Mouse (Mus musculus) brown adipose tissue, adult 24 weeks (tissue): ENCODE measurements around the gene Tex52. TPM values are rescaled to one million over a fixed set of nuclear protein-coding genes. Genes with fewer than 3 reads are reported as not detected.
"Not testable (repeated sequence)": the region's sequence is repeated elsewhere in the genome, so short reads cannot be mapped to it uniquely, and the experiment has no call there.

Experiments
- H3K27ac ChIP-seq: fragments of 200-500 bp; replicated peaks from 2 replicates; pipeline ENCODE4 v1.5.1; 2012; ENCODE audit warnings: low read depth, mild to moderate bottlenecking, low read length
- H3K4me1 ChIP-seq: fragments of 200-500 bp; 2 replicates; pipeline ENCODE4 v1.6.1; 2012; ENCODE audit warnings: low read length, mixed read lengths; ENCODE audit not compliant: control insufficient read depth, insufficient read depth, insufficient read length
- H3K4me3 ChIP-seq: fragments of 200-500 bp; 2 replicates; pipeline ENCODE4 v1.5.1; 2012; ENCODE audit warnings: low read depth, mild to moderate bottlenecking, low read length, moderate library complexity; ENCODE audit not compliant: insufficient read depth
- polyA plus RNA-seq: library from polyadenylated mRNA; stranded (reverse); fragments of >200 nt; gene quantifications from 2 replicates; pipeline ENCODE4 v1.2.4, GENCODE M21; 2012; ENCODE audit not compliant: missing spikeins, insufficient read depth, insufficient read length

Gene Tex52
- polyA plus RNA-seq, 1 experiment: not detected

DNA sequence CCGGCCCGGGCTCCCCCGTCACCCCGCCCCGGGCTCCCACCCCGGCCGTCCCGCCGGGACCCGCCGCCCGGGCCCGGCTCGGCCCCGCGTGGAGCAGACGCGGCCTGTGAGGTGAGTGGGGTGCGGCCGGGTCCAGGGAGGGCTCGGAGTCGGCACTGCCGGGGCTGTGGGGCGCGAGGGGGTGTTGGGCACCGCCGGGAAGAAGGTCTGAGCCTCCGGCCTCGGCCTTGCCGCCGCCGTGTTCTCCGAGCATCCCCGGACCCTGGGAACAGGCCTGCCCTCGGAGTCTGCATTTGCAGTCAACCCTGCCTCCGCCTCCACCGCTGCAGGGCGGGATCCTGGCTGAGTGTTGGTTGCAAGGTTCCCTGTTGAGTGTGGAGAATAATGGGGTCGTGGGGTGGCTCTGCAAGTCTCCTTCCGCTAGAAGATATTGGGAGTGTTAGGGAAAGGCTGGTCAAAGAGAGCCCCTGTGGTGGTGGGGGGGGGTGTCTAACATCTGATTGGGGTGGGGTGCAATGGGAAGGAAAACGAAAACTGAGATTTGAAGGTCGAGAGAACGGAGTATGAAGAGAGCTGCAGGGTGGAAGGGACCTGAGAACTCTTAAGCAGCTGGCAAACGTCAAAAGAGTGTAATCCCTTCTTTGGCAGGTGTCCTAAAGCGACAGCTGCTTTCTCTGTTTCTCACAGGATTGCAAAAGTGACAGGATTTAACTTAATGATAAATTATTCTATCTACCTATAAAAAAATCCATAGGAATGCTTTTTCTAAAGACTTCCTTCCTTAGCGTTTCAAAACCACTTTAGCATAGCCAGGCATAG lies 12.0 kb upstream of the Tex52 start:
- Histone ChIP-seq H3K27ac (no peak overlapping the region), H3K4me3 (peak overlapping the region; percentile 49), H3K4me1 (no peaks in the 10 kb centered on the region)

DNA sequence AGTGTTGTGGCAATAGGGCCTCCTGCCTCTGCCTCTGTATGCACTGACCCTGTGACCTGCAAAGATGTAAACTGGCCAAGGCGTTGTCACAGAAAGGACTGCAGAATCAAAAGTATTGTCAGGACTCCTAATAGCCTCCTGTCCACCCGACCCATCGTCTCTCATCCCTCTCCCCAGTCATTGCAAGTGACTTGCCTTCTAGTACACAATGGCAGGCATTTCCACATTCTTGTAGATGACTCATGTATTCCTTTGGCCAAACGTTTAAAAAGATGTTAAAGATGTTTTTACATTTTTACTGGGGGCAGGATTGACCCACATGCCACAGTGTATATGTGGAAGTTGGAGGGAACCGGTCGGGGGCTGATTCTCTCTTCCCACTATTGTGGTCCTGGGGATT lies 10.5 kb upstream of the Tex52 start:
- Histone ChIP-seq H3K27ac (no peak overlapping the region), H3K4me1 (no peaks in the 10 kb centered on the region), H3K4me3 (no peak overlapping the region)

DNA sequence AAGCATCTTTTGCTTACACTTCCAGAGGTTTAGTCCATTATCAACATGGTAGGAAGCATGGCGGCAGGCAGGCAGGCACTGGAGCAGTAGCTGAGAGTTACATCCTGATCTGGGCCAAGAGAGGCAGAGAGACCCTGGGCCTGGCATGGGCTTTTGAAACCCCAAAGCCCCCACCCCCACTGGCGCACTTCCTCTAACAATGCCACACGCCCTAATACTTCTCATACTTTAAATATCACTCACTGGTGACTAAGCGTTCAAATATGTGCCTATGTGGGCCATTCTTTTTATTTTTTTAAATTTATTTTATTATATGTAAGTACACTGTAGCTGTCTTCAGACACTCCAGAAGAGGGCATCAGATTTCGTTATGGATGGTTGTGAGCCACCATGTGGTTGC lies 8.8 kb upstream of the Tex52 start:
- Histone ChIP-seq H3K27ac (no peak overlapping the region), H3K4me1 (no peaks in the 10 kb centered on the region)

DNA sequence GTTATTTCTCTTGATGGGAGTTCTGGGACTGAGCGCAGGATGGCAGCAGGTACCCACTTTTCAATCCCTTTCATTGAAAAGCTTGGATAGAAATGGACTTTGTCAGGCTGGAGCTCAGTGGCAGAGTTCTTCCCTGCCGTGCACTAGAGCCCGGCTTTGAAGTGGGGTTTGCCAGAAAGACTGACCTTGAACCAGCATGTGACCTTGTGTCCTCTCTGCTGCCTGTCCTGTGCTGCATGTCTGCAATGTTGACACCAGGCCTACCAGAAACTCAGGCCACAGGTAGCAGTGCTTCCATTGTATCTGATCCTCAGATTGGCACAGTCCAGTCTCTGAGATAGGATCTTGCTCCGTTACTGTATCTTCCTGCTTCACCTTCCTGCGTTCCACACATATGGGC lies 5.2 kb upstream of the Tex52 start:
- no peak overlapping the region for H3K4me3 ChIP-seq
- no peaks in the 10 kb centered on the region for H3K4me1 ChIP-seq
- no peak overlapping the region for H3K27ac ChIP-seq

More for the DNA sequence above, 8.8 kb upstream of the Tex52 start:
- H3K4me3 ChIP-seq: no peak overlapping the region

DNA sequence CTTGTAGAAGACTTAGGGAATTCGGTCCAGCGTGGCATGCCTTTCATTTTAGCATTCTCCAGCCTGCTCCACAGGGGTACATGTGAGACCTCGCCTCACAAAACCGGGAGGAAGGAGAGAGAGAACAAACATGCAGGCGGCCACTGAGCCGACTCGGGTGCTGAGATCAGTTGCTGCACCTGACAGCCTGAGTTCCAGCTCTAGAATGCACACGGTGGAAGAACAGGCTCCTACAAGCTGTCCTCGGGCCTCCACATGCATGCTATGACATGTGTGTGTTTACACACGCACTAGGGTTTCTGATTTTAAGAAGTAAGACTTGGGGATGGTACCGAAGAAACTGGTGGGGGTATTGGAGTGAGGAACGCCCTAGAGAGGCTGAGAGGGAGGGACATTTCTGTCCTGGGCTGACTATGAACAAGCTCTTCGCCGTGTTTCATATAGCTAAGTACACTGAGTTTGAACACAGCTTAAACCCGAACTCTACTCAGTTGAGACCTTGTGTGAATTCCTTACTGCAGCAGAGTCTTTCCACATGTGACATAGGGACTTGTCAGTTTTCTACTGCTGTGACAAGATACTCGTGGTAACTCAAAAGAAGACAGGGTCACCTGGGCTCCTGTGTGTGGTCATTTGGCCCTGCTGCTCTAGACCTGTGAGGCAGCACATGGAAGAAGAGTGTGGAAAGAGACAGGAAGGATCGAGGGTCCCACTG lies 1.3 kb downstream of the Tex52 start:
- no peak overlapping the region for H3K27ac ChIP-seq
- no peak overlapping the region for H3K4me3 ChIP-seq

DNA sequence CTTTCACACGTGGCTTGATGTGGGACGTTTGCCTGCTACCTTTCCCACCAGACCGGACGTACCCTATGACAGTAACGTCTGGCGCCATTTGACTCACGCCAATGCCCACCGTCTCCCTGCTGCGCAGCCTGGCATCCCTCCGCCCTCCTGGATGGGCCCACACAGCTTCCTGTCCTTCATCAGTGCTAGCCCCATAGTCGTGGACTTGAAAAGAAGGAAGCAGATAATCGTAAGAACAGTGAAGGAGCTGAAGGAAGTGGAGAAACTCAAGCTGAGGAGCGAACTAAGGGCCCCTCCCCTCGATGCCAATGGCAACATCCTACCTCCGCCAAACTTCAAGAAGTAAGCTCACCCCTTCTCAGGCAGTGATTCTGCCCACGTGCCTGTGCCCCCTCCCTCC lies 4.4 kb downstream of the Tex52 start:
- Histone ChIP-seq H3K4me3 (no peak overlapping the region), H3K27ac (no peak overlapping the region), H3K4me1 (no peaks in the 10 kb centered on the region)

More for the DNA sequence above, 1.3 kb downstream of the Tex52 start:
- H3K4me1 ChIP-seq: no peaks in the 10 kb centered on the region

DNA sequence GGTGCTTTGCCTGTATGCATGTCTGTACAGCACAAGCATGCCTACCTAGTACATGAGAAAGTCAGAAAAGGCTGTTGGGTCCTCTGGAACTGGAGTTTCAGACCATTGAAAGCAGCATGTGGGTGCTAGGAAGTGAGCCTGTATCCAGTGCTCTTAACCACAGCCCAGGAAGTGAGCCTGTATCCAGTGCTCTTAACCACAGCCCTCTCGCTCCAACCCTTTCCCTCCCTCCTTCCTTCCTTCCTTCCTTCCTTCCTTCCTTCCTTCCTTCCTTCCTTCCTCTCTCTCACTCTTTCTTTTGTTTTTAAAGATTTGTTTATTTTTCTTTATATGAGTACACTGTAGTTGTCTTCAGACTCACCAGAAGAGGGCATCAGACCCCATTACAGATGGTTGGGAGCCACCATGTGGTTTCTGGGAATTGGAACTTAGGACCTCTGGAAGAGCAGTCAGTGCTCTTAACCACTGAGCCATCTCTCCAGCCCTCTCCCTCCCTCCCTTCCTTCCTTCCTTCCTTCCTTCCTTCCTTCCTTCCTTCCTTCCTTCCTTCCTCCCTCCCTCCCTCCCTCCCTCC lies 5.4 kb downstream of the Tex52 start:
- H3K27ac ChIP-seq, H3K4me1 ChIP-seq, H3K4me3 ChIP-seq: not testable (repeated sequence)

DNA sequence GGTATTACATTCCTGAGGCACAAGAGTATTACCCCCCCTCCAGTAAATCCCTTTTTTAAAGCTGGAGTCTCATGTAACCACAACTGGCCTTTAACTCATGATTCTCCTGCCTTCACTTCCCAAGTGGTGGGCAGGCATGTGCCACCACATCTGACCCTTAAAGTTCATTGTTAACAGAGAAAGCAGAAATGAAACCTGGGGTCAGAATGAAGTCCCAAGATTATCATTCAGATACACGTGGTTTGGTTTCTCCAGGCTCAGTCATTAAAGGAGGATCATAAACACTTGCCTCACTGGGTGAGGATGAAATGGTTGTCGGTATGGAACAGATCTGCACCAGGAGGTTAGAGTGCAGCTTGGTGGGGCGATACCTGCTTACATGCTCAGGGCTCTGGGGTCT lies 6.0 kb downstream of the Tex52 start:
- Histone ChIP-seq H3K27ac (no peak overlapping the region), H3K4me1 (no peaks in the 10 kb centered on the region), H3K4me3 (no peak overlapping the region)

DNA sequence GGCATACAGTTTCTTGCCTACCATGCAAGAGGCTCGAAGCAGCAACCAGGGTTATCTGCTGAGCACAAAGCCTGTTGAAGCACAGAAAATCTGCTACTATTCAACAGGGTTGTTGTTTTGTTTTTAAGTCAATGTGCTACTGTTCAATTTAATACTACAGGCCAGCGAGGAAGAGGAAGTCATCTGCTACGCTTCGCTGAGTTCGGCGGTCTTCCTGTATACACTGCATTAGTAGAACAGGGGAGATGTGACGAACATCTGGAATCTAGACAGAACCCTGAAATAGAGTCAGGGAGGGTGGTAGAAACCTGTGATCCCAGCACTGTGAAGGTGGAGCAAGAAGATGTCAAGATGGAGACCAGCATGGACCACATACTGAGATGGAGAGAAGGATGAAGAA lies 8.5 kb downstream of the Tex52 start:
- H3K27ac ChIP-seq: no peak overlapping the region
- no peaks in the 10 kb centered on the region for H3K4me1 ChIP-seq
- H3K4me3 ChIP-seq: no peak overlapping the region

DNA sequence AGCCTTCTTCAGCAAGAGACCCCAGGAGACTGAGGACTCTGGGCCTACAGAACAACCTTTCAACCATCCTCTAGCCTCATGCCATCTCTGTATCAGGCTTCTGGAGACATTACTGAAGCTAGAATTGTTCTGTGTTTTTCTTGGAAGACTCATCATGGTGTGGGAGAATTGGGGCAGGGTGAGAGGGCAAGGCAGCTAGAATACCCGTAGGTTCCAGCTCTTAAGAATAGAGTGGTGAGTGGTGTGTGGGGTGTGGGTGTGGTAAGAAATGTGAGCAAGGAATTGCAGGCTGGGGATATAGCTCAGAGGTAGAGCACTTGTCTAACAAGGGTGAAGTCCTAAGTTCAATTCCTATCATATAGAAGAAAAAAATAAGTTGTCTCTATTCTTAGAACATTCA lies 9.8 kb downstream of the Tex52 start:
- Histone ChIP-seq H3K4me3 (no peak overlapping the region), H3K27ac (no peak overlapping the region), H3K4me1 (no peaks in the 10 kb centered on the region)

DNA sequence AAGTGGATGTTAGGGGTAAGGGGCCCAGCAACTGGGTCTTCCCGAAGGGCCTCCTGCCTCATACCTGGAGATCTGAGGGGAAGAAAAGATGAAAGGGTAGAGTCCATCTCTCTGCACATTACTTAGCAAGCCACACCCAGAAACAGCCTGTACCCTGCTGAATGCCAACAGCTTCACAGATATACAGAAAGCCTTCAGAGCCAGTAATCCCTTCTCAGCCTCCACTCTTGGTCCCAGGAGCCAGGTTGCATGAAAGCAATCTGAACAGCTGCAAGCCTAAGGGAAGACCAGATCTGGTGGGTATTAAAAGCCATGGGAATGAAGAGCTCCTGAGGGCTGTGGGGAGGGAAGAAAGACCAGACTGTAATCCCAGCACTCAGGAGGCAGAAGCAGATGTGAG lies 13.9 kb downstream of the Tex52 start:
- Histone ChIP-seq H3K4me3 (no peak overlapping the region), H3K4me1 (no peaks in the 10 kb centered on the region), H3K27ac (no peak overlapping the region)

DNA sequence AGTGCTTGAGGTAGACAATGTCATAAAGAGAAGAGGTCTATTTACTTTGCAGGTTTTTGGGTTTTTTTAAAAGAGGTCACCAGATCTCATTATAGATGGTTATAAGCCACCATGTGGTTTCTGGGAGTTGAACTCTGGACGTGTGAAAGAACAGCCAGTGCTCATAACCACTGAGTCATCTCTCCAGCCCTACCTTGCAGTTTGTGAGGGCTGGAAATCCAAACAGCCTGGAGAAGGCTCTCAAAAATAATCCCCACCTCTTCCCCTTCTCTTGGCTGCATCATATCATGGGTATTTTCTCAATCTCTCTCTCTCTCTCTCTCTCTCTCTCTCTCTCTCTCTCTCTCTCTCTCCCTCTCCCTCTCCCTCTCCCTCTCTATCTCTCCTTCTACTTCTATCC lies 15.4 kb downstream of the Tex52 start:
- Histone ChIP-seq H3K4me1 (no peaks in the 10 kb centered on the region), H3K4me3 (no peak overlapping the region), H3K27ac (no peak overlapping the region)

DNA sequence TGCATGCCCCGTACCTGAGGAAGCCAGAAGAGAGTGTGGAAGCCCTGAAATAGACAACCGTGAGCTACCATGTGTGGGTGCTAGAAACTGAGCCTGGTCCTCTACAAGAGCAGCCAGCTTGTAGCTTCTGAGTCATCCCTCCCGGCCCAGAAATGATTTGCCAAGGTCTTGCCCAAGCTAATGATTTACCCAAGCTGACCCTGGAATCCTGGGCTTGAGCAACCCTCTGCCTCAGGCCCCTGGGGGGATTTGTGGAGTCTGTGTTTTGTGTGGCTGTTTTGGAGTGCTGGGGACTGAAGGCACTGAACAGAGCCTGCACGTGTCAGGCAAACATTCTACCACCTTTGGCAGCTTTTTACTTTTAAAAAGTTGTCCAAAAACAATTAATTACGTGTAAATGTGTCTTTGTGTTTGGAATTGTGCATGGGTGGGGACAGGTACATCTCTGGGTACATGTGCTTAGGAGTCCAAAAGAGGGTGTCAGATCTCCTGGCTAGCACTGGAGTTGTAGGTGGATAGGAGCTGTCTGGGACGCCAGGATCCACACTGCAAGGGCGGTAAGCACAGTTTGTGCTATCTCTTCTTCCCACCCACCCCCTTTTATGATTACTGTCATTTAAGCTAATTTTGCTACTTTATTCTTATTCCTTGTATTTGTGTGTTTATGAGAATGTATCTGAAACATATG lies 22.5 kb downstream of the Tex52 start:
- no peak overlapping the region for H3K4me3 ChIP-seq
- H3K4me1 ChIP-seq: peaks cover 7% of the 10 kb centered on the region
- 0 out of 2 replicates have a peak overlapping the region, but pooled peaks have one; percentile 28 for H3K27ac ChIP-seq

DNA sequence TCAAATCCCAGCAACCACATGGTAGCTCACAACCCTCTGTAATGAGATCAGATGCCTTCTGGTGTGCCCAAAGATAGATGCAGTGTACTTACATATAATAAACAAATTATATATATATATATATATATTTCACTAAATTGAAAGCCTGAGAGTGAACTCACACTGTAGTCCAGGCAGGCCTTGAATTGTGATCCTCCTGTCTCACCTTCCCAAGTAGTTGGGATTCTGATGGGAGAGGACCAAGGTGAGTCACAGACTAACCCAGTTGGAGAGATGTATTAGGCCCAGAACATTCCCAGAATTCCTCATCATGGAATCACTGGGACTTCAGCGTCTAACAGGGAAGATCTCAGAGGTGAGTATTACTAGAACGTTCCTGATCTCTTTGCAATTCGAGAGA lies 23.7 kb downstream of the Tex52 start, which contains the start of gene Nrip2:
TSS of gene Nrip2 (plus strand) at position 301 of the 400 bp plus-strand sequence.
- Histone ChIP-seq H3K4me1 (peaks cover 7% of the 10 kb centered on the region), H3K4me3 (peak within 1 kb of the TSS; percentile 12; the same call in 1 of the 2 replicates), H3K27ac (no peak within 1 kb of the TSS; the same call in 1 of the 2 replicates)
